Mouse (Mus musculus) neutrophil, adult 5-6 weeks (primary cell): Measurements from ENCODE around the gene Foxs1. TPM values are rescaled to one million over a fixed set of nuclear protein-coding genes. Genes with fewer than 3 reads are reported as not detected.

Source experiments
- ATAC-seq: fragments of 151-379, 151-347 bp; 2 replicates; pipeline ENCODE4 v1.8.0; 2017; ENCODE audit warnings: mild to moderate bottlenecking, moderate TSS enrichment; ENCODE audit not compliant: insufficient number of reproducible peaks, poor library complexity, low FRiP score, severe bottlenecking; ENCODE audit errors: extremely low read depth
- total RNA-seq: library from RNA; stranded (forward); fragments of 200-1000 nt; gene quantifications from 2 replicates; pipeline ENCODE4 v1.2.3, GENCODE M21; 2017

Foxs1 gene
- total RNA-seq, 1 experiment from 2014 or later: not detected

GRCm38 (mm10) chr2:152931456-152932160, 1.4 kb downstream of the Foxs1 start:
- ATAC-seq: no peak

GRCm38 (mm10) chr2:152930276-152930675, 2.7 kb downstream of the Foxs1 start:
- ATAC-seq: no peak

GRCm38 (mm10) chr2:152928988-152929370, 4.0 kb downstream of the Foxs1 start:
- no peak for ATAC-seq

- no peak for ATAC-seq
These were observed 4.6 kb downstream of the Foxs1 start for GRCm38 (mm10) chr2:152928219-152928987.

- no peak for ATAC-seq
These were observed 5.6 kb downstream of the Foxs1 start for GRCm38 (mm10) chr2:152927371-152927770.

- ATAC-seq: no peak
These were observed 6.1 kb downstream of the Foxs1 start for GRCm38 (mm10) chr2:152926896-152927295.

- ATAC-seq: no peak
These were observed 7.7 kb downstream of the Foxs1 start for GRCm38 (mm10) chr2:152925189-152925872.

GRCm38 (mm10) chr2:152924543-152924942, 8.5 kb downstream of the Foxs1 start:
- no peak for ATAC-seq

GRCm38 (mm10) chr2:152924128-152924527, 8.9 kb downstream of the Foxs1 start:
- ATAC-seq: no peak

- ATAC-seq: no peak
These were observed 9.4 kb downstream of the Foxs1 start for GRCm38 (mm10) chr2:152923621-152924020.

- ATAC-seq: no peak
These were observed 10.6 kb downstream of the Foxs1 start for GRCm38 (mm10) chr2:152922376-152922775.

GRCm38 (mm10) chr2:152917671-152918070, 15.3 kb downstream of the Foxs1 start:
- ATAC-seq: no peak

GRCm38 (mm10) chr2:152916111-152916510, 16.9 kb downstream of the Foxs1 start:
- ATAC-seq: no peak

- no peak for ATAC-seq
These were observed 17.6 kb downstream of the Foxs1 start for GRCm38 (mm10) chr2:152915453-152915852.

- ATAC-seq: peak; percentile 69
These were observed 18.5 kb downstream of the Foxs1 start for GRCm38 (mm10) chr2:152914310-152915120.

- ATAC-seq: no peak
These were observed 19.5 kb downstream of the Foxs1 start for GRCm38 (mm10) chr2:152913471-152913870.

GRCm38 (mm10) chr2:152911432-152911831, 21.6 kb downstream of the Foxs1 start:
- ATAC-seq: no peak

- ATAC-seq: no peak
These were observed 22.0 kb downstream of the Foxs1 start, which contains the start of gene Mylk2 for GRCm38 (mm10) chr2:152911031-152911430. Gene Mylk2 (plus strand): TSS chr2:152911352.

GRCm38 (mm10) chr2:152909848-152910247, 23.2 kb downstream of the Foxs1 start:
- no peak for ATAC-seq
